Mouse (Mus musculus) Patski (cell line): ENCODE data around the gene Rpp21. TPM values are rescaled to one million over a fixed set of nuclear protein-coding genes. Genes with fewer than 3 reads are reported as not detected.
"Not testable (repeated sequence)": the region's sequence is repeated elsewhere in the genome, so short reads cannot be mapped to it uniquely, and the experiment has no call there.

Source experiments
- ATAC-seq: fragments of 100-300 bp; one replicate; pipeline ENCODE4 v1.8.0; 2021
- CTCF ChIA-PET: fragments of 350-600 bp; sonication (Branson Sonifier 250); formaldehyde crosslinking; loops from one replicate; lab custom pipeline; 2022; ENCODE audit warnings: inconsistent platforms; lab: Charles Lee
- POLR2A ChIA-PET: fragments of 350-600 bp; sonication (Branson Sonifier 250); formaldehyde crosslinking; loops from one replicate; lab custom pipeline; 2022; ENCODE audit warnings: antibody characterized with exemption, inconsistent platforms; lab: Charles Lee
- DNase-seq: peaks from one replicate; pipeline ENCODE4 v3.0.0-alpha.2; 2011; ENCODE audit warnings: low read depth, low spot score
- H3K27me3 ChIP-seq: fragments of 371-371 bp; one replicate; pipeline ENCODE4 v1.5.1; 2021
- CTCF ChIP-seq: fragments of 100-300 bp; IDR thresholded peaks from one replicate; pipeline ENCODE4 v1.5.1; 2021
- in situ Hi-C: fragments of 300-500 bp; cut with MboI; formaldehyde crosslinking; loops from 3 replicates; pipeline ENCODE4 v1.11.1; 2018; ENCODE audit warnings: low pct_unique_long_range_greater_than_20kb, mixed read lengths
- polyA plus RNA-seq: library from polyadenylated mRNA; unstranded; gene quantifications from one replicate; pipeline ENCODE4 v1.2.3, GENCODE M21; 2021

Gene Rpp21
- polyA plus RNA-seq, 1 experiment from 2014 or later: 41.5 TPM

- ChIA-PET CTCF (interaction anchor here (1.0 kb wide), 1 partner anchor 16 kb away, joined by 3 read pairs; no protein-coding TSS in a partner anchor), POLR2A (no interaction called here)
- in situ Hi-C loops: no loop called here
- ATAC-seq (peak; percentile 51), DNase-seq (no peak)
- TF ChIP-seq CTCF: no peak
- peaks cover 5% of the 10 kb centered on the region for H3K27me3 ChIP-seq
Observed at GRCm38 (mm10) chr17:36237321-36237921, 20.4 kb downstream of the Rpp21 start.

- CTCF ChIA-PET, H3K27me3 ChIP-seq, DNase-seq, ATAC-seq, in situ Hi-C loops, POLR2A ChIA-PET: not testable (repeated sequence)
Observed at GRCm38 (mm10) chr17:36235300-36235699, 22.6 kb downstream of the Rpp21 start.

- no peak for TF ChIP-seq CTCF
- no peak for DNase-seq
- ATAC-seq: no peak
- ChIA-PET CTCF (interaction anchor here (1.3 kb wide), 1 partner anchor 24 kb away, joined by 3 read pairs; the partner anchor contains the start of gene Rpp21), POLR2A (no interaction called here)
- peaks cover 20% of the 10 kb centered on the region for H3K27me3 ChIP-seq
- in situ Hi-C loops: no loop called here
Observed at GRCm38 (mm10) chr17:36233572-36233971, 24.3 kb downstream of the Rpp21 start.

- no peak for TF ChIP-seq CTCF
- CTCF ChIA-PET: interaction anchor here (1.3 kb wide), 1 partner anchor 26 kb away, joined by 4 read pairs; the partner anchor contains the start of gene Rpp21
- H3K27me3 ChIP-seq: peaks cover 18% of the 10 kb centered on the region
- POLR2A ChIA-PET: interaction anchor here (1.6 kb wide), 1 partner anchor 12 kb away, joined by 4 read pairs; no protein-coding TSS in a partner anchor
- no peak for ATAC-seq
- in situ Hi-C loops: no loop called here
- peak; percentile 94 for DNase-seq
Observed at GRCm38 (mm10) chr17:36231318-36231717, 26.6 kb downstream of the Rpp21 start.

- CTCF ChIA-PET: interaction anchor here (1.8 kb wide), 1 partner anchor 10 kb away, joined by 4 read pairs; no protein-coding TSS in a partner anchor
- TF ChIP-seq CTCF: no peak
- H3K27me3 ChIP-seq: peaks cover 32% of the 10 kb centered on the region
Observed at GRCm38 (mm10) chr17:36229046-36229445, 28.8 kb downstream of the Rpp21 start.

GRCm38 (mm10) chr17:36226921-36227320, 30.9 kb downstream of the Rpp21 start:
- ChIA-PET CTCF (interaction anchor here (1.3 kb wide), 1 partner anchor 15 kb away, joined by 5 read pairs; no protein-coding TSS in a partner anchor), POLR2A (no interaction called here)
- ATAC-seq: no peak
- in situ Hi-C loops: no loop called here
- no peak for DNase-seq
- H3K27me3 ChIP-seq: peaks cover 41% of the 10 kb centered on the region
- TF ChIP-seq CTCF: no peak

More at GRCm38 (mm10) chr17:36229046-36229445, 28.8 kb downstream of the Rpp21 start:
- no peak for ATAC-seq
- DNase-seq: no peak
- in situ Hi-C loops: no loop called here
- POLR2A ChIA-PET: no interaction called here

- in situ Hi-C loops: no loop called here
- DNase-seq (no peak), ATAC-seq (no peak)
- no peak for TF ChIP-seq CTCF
- CTCF ChIA-PET: no interaction called here
- POLR2A ChIA-PET: no interaction called here
- peaks cover 37% of the 10 kb centered on the region for H3K27me3 ChIP-seq
Observed at GRCm38 (mm10) chr17:36225231-36225824, 32.5 kb downstream of the Rpp21 start.

- POLR2A ChIA-PET: no interaction called here
Observed at GRCm38 (mm10) chr17:36224451-36224850, 33.4 kb downstream of the Rpp21 start.

GRCm38 (mm10) chr17:36218594-36219155, 39.2 kb downstream of the Rpp21 start:
- no peak for ATAC-seq

More at GRCm38 (mm10) chr17:36224451-36224850, 33.4 kb downstream of the Rpp21 start:
- TF ChIP-seq CTCF: no peak
- DNase-seq (no peak), ATAC-seq (no peak)
- in situ Hi-C loops: no loop called here
- H3K27me3 ChIP-seq: peaks cover 30% of the 10 kb centered on the region
- CTCF ChIA-PET: no interaction called here

GRCm38 (mm10) chr17:36215586-36215985, 42.3 kb downstream of the Rpp21 start:
- no peak for TF ChIP-seq CTCF
- DNase-seq (no peak), ATAC-seq (no peak)
- POLR2A ChIA-PET: no interaction called here
- in situ Hi-C loops: no loop called here
- CTCF ChIA-PET: no interaction called here
- peaks cover 4% of the 10 kb centered on the region for H3K27me3 ChIP-seq

More at GRCm38 (mm10) chr17:36218594-36219155, 39.2 kb downstream of the Rpp21 start:
- DNase-seq: no peak
- H3K27me3 ChIP-seq: peaks cover 9% of the 10 kb centered on the region
- POLR2A ChIA-PET: interaction anchor here (0.9 kb wide), 1 partner anchor 13 kb away, joined by 4 read pairs; no protein-coding TSS in a partner anchor
- in situ Hi-C loops: no loop called here
- TF ChIP-seq CTCF: no peak
- CTCF ChIA-PET: interaction anchor here (1.4 kb wide), 1 partner anchor 11 kb away, joined by 4 read pairs; no protein-coding TSS in a partner anchor
